Mouse (Mus musculus) ZHBTc4 (cell line): ENCODE results near the gene Mboat7.
"Not testable (repeated sequence)": the region's sequence is repeated elsewhere in the genome, so short reads cannot be mapped to it uniquely, and the experiment has no call there.

Experiments used
- DNase-seq: peaks from one replicate; pipeline ENCODE4 v3.0.0-alpha.2; 2011; ENCODE audit warnings: low read depth, low spot score

Gene Mboat7

DNA sequence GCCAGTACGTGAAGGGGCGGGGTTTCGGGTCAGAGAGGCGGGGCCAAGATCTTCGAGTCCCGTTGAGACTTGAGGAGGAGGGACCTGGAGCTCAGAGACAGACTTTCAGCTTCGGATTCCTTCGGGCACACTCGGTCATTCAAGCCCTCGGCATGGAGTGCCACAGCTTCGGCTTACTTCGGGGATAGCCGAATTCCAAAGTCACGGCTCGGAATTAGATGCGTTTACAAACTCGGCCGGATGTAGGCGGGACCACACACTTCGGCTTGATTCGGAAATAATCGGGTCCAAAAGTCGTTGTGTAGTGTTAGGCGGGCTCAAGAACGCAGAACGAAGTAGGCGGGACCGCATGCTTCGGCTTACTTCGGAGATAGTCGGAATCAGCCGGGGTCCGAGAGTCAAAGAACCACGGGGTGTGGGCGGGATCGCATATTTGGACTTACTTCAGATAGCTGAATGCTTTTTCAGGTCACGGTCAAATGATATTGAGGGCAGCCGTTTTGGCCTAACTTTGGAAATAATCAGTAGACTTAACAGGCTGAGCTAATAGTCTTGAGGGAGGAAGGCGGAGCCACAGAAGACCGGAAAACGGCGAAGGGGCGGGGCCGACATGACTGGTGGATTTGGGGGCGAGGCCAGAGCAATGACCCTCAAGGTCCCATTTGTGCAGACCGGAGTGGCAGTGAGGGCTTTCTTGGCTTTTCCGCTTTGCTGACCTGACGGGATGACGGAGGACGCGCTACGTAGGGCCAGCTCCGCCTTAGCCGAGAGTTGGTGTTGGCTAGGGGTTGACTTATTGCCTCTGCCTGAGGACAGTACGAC, at the start of gene Mboat7:
Gene Mboat7, minus strand, starts transcription at position 537 of the 822 bp plus-strand sequence.
- peak; percentile 98 for DNase-seq

DNA sequence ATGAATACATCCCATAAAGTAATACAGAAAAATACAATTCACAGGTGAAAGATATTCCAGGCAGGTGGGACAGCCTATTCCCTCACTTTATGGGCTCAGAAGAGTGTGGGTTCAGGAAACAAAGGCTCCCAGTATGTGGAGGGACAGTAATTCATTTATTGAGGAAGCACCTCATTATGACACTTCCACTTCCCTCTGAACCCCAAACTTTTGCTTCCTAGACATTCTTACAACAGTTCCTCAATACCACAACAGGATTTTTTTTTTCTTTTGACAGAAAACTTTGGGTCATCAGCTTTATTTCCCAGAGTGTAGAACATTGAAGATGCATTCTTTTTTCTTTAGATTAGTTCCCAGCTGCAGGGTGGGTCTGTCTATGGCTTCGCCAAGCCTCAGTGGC, 39.4 kb upstream of the Mboat7 start:
- not testable (repeated sequence) for DNase-seq

DNA sequence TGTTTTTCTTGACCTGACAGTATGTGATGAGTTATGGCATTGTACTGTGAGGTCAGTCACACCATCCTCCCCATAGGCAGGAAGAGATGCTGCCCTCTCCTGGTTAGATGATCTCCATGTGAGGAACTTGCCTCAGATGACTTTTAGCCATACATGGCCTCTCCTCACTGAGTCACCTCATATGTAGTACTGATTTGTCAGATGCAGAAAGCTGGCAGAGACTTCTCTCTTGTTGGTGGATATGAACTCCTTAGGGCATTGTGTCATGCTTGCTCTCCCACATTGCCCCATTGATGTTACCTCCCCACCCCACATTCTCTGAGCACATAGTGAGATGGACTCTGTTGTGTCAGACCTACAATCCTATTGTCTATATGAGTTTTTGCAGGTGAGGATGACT, 32.1 kb upstream of the Mboat7 start:
- DNase-seq, result not testable (repeated sequence)

DNA sequence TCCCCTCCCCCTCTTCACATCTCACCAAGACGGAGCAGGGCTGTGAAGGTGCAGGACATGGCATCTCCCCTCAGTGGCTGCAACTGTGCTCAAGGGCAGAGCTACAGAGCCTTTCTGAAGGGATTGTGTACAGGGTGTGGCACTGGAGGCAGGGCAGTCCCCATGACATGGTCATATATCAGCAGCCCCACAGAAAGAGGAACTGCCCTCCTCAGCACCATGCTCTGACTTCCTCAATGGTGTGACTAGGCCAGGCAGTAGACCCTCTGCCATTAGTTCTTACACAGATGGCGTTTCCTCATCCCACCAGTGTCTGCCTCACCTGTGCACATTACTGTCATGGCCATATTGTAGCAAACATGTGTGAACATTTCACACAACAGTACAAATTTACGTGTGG, 26.9 kb upstream of the Mboat7 start, which contains the start of gene Pirb:
Gene Pirb, minus strand, starts transcription at position 124 of the 400 bp plus-strand sequence.
- not testable (repeated sequence) for DNase-seq

DNA sequence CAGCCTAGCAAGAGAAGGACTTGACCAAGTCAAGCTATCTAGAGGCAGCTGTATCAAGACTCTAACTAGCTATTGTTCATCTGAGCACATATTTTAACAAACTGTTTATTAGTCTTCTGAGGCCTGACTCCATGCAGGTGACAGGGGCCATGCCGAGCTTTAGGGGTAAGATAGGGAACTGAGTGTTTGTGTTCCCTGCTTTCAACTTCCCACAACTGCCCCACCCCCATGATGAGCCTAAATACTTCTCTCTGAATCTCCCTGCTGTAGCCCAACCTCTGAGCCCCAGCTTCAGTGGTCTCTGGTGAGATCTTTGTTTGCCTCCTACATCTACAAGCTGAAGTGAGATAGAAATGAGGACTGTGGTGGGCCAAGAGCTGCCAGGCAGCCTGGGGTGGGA, 21.9 kb upstream of the Mboat7 start:
- no peak for DNase-seq

DNA sequence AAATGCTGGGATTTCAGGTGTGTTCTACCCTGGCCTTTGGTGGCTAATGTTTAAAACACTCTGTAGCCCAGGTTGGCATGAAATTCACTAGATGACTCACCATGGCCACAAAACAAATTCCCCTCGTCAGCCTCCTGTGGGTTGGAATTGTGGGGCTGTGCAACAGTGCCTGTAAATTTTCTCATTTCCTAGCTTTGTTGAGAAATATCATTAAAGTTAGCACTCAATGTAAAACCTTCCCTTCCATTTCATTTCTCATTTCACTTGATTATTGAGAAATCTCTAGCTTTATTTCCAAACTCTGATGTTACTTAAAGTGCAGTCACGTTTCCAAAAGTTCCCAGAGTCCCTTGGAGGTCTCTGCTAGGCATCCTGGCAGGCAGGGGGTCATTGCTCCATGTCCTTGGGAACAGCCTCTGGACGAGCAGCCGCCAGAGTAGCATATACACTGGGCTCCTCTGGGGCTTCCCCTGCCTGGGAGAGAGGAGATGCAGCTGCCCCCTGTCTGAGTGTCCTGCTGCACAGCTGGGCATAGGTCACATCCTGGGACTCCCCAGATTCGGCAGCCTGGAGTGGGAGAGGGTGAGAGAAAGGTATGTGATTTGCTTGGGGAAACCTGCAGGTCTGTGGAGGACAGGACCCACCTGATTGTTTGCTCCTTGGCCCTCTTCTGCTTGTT, 19.1 kb upstream of the Mboat7 start:
- no peak for DNase-seq

DNA sequence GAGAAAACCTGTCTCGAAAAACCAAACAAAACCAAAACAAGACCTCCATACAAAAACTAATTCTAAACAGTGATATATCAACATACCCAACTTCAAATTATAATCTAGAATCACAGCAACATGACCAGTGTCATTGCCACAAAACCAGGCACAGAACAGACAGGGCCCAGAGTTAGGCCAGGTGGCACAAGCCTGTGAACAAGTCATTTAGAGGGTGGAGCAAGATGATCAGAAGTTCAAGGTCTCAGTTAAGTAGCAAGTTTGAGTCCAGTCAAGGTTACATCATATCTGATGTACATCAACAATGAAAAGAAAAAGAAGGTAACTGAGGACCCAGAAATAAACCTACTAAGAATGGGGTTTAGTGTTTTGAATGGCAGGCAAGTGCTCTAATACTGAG, 15.7 kb upstream of the Mboat7 start:
- peak; percentile 79 for DNase-seq

DNA sequence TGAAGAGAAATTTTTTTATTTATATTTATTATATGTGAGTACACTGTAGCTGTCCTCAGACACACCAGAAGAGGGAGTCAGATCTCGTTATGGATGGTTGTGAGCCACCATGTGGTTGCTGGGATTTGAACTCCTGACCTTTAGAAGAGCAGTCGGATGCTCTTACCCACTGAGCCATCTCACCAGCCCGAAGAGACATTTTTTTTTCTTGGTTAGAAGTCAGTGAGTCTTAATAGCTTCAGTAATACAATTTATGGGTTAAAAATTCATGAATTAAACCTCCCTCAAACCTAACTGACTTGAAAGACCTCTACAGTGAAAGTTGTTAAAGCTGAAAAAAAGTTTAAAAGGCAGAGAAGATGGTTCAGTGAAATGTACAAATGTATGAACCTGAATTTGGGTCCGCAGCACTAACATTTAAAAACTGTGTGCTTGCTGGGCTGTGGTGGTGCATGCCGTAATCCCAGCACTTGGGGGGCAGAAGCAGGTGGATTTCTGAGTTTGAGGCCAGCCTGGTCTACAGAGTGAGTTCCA, 15.2 kb upstream of the Mboat7 start:
- DNase-seq, result peak; percentile 65

DNA sequence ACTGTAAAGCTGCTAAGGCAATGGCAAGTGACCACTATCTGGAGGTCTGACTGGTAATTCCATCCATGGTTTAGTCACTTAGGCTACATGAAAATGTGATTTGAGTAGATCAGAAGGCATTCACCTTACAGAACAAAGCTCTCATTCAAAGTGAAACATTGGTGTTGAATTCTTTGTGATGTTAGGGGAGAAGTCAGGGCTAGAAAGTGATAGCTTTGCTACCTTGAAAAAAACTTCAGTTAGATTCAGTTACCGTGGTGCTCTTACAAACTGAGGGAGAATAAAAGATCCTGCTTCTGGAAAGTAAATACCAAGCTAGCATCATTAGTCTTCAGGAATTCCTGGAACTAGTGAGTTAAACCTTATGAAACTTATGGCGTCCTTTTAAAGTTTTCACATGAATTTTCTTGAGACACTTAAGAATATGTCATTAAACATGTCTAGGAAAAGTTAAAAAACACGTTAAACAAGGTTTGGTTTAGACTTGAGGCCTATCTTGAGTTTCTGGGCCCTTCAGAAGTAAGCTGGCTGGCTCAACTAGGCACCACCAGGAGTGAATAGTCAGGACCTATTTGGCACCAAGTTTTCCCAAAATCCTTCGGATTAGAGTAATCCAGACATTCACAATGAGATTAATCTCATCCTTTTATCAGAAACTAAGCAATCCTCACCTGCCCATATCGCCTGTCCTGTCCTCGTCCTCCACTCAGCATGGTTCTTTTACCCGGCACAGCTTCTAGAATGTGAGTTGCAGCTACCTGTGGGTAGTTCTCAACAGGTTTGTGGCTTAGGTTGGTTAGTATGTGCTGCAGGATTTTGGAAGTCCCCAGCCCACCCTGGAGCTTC, 14.5 kb upstream of the Mboat7 start:
- peak; percentile 75 for DNase-seq

DNA sequence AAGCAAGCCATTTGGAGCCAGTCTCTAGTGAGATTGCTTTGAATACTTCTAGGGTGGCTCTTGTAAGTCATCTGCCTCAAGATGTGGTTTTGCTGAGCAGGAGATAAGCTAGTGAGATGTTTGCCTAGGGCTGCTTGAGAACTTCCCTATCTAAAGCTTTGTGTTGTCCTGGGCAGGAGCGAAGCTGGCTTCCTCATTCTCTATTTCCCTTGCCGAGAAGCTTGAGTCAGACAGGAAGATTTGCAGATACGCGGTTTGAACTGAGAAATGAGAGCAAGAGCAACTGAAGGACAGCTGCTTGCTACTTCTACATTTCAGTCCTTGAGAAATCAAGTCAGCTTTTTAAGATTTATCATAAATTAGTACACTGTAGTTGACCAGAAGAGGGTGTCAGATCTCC, 13.7 kb upstream of the Mboat7 start:
- peak; percentile 57 for DNase-seq

DNA sequence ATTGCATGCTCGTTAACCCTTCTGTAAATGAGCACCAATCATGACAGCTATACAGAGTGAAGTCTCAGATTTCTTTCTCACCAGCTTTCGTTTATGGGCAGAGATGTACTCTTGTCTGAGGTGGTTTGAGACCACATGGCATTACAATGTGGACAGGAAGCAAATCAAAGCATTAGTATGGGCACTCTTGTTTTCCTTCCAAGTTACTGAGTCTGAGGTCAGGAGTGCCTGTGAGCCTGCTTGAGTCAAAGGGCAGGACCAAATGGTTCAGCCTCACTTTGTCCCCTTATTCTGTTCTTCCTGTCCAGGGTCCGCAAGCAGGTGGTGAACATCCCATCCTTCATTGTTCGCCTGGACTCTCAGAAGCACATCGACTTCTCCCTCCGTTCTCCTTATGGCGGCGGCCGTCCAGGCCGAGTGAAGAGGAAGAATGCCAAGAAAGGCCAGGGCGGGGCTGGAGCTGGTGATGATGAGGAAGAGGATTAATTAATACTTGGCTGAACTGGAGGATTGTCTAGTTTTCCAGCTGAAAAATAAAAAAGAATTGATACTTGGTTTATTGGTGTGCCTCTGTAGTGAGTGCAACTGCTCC, 13.1 kb upstream of the Mboat7 start:
- peak; percentile 49 for DNase-seq

DNA sequence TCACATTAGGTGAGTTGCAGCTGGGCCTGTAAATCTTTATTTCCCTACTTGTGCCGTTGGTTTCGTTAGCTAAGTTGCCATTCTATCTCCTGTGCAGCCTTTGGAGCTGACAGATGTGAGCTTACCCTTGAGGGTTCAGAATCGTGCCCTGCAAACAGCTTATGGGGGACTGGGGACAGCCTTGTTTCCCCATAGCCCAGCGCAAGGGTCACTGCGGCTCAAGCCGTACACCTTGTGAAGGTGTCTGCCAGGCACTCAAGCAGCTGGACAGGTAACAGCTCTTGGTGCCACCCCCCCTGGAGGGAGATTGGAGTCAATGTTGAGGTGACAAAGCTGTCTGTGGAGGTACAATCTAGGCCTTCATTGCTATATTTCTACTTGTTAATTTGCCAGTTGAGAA, 12.6 kb upstream of the Mboat7 start:
- DNase-seq, result peak; percentile 29

DNA sequence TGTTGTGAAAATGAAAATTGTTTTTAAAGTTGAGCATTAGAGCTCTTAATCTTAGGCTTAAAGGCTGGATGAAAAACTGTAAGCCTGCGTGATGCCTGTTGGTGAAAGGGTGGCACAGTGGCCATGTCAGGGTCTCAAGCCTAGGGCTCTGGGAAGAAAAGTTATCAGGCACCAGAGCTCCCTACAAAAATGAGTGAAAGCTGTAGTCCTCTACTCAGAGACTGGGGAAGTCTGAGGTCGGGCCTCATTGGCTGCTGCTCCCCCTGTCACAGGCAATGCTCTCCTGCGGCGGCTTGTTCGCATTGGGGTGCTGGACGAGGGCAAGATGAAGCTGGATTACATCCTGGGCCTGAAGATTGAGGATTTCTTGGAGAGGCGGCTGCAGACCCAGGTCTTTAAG, 12.1 kb upstream of the Mboat7 start:
- DNase-seq, result not testable (repeated sequence)

DNA sequence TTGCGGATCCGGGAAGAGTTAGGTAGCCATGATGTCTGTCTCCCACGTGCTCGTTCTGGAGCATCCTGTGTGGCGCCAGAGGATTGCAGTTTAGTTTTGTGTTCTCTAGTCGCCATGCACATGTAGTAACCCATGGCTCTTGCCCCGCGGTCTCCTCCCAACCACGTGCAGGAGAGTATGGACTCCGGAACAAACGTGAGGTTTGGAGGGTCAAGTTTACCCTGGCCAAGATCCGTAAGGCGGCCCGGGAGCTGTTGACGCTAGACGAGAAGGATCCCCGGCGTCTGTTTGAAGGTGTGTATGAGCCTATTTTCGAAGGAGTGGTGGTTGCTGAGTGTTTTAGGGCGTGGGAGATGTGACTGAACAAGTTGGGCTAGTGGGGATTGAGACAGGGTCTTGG, 11.2 kb upstream of the Mboat7 start:
- peak; percentile 61 for DNase-seq

DNA sequence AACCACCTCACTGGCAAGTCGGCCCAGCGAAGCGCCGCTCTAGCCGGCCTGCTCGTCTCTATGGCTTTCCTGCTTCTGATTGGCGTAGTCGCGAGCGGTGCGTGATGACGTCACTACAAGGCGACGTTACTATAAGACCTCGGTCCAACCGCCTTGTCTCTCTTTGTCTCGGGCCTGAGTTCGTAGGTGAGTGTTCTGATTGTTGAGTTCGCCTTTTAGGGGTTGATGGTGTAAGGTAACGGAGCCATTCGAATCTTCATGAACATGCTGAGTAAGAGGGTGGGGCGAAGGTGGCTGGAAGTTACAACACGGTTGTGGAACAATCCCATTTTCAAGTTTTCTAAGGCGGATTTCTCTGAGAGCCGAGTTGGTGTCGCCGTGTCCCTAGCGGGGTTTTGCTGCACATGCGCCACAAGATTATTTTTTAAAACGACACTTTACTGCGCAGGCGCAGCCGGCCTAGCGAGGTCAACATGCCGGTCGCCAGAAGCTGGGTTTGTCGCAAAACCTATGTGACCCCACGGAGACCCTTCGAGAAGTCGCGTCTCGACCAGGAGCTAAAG, 10.6 kb upstream of the Mboat7 start, which contains the start of gene Rps9:
Gene Rps9, plus strand, starts transcription at position 115 of the 563 bp plus-strand sequence.
- peak; percentile 98 for DNase-seq

DNA sequence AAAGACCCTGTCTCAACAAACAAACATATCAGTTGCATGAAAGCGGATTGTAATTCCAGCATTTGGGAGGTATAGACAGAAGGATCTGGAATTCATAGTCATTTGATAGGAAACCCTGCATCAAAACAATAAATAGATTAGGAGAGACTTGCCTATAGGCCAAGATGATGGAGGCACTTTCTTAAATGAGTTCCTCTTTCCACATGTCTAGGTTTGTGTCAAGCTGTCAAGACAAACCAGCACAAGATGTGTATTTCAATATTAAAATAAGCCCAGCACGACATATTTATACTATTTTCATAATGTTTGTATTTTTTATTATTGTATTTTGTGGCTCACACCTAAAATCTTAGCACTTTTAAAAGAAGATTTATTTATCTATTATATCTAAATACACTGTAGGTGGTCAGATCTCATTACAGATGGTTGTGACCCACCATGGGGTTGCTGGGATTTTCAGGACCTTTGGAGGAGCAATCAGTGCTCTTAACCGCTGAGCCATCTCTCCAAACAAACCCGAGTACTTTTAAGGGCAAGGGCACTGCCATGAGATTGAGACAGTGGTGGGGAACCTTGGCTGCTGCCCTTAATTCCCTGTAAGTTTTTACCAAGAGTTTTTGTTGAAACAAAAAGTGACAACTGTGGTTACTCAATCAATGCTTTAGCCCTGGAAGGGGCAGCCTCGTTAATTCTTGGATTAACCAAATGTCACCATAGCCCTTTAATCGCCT, 10.0 kb upstream of the Mboat7 start:
- DNase-seq, result no peak

DNA sequence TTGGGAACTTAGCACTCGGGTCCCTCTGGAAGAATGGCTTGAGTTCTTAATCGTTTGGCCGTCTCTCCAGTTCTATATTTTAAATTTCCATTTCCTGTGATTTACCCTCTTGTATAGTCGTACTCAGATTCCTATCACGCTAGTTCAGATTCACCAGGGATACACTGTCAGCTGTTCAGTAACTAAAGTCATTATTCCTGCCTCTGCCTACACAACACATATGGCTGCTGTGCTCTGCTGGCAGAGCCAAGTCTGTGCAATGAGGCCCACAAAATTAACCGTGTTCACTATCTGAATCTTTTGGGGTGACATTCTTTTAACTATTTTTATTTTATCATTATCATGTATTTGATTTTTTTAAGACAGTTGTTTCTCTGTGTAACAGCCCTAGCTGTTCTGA, 5.1 kb upstream of the Mboat7 start:
- no peak for DNase-seq

DNA sequence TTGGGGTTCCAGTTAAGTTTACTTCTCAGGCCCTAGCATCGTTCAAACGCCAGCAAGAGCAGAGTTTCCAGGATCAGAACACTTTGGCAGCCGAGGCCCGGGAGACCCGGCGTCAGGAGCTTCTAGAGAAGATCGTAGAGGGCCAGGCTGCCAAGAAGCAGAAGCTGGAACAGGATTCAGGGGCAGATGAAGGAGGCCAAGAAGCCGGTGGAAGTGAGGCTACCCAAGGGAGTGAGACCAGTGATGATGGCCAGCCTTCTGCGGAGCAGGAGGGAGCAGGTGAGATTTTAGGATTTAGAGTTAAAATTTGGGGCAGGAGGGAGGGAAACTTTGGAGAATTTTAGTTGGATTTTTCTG, 1.6 kb upstream of the Mboat7 start:
- DNase-seq, result not testable (repeated sequence)

DNA sequence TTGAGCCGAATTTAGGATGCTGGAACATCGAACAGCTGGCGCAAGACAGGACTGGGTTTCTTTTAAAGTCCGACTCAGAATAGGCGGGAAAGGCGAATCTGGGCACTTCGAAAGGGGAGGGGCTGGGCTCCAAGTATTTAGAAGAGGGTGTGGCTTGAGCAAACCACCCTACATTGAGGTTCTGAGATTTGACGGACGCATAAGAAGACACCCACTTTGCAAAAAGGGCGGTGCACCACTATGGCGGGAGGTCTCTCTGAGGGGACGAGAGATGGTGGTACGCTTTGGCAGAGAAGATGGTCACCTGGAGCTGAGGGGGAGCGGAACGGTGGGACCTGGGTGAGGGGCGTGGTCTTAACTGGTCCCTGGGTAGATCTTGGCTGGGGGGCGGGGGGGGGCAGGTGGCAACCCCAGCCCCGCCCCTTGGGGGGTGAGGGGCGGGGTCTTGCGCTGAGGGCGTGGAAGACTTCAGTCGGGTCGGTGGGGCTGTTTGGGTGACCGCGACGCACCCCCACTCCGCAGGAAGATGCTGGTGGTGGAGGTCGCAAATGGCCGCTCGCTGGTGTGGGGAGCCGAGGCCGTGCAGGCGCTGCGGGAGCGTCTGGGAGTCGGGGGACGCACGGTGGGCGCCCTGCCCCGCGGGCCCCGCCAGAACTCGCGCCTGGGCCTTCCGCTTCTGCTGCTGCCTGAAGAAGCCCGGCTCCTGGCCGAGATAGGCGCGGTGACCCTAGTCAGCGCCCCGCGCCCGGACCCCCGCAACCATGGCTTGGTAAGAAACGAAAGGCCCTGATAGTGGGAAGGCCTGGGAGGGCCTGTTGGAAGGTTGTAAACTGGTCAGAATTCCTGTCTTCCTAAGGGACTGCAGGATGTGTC, 989 bp upstream of the Mboat7 start:
- peak; percentile 95 for DNase-seq

DNA sequence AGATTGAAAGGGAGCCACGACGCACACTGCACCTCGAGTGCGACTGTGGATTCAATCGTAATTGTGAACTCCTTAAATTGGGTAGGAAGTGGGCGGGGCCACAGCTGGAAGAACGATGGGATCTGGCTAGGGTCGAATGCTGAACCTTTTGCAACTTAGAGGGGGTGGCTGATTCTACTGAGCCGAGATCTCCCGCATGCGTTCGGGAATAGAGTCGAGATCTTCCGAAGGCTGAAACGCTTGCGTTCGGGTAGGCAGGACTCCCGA, 419 bp upstream of the Mboat7 start:
- DNase-seq, result no peak
